Mouse (Mus musculus) colon, adult 2 months (tissue): ENCODE results near the gene Atoh1. TPM values are rescaled to one million over a fixed set of nuclear protein-coding genes. Genes with fewer than 3 reads are reported as not detected.

Experiments
- polyA plus RNA-seq: library from polyadenylated mRNA; depleted of rRNA; stranded (reverse); fragments of >200 nt; gene quantifications from 2 replicates; pipeline ENCODE4 v1.2.3, GENCODE M21; 2012; rRNA removed

Gene Atoh1
- polyA plus RNA-seq = 111 and 116 TPM in 2 replicates

DNA sequence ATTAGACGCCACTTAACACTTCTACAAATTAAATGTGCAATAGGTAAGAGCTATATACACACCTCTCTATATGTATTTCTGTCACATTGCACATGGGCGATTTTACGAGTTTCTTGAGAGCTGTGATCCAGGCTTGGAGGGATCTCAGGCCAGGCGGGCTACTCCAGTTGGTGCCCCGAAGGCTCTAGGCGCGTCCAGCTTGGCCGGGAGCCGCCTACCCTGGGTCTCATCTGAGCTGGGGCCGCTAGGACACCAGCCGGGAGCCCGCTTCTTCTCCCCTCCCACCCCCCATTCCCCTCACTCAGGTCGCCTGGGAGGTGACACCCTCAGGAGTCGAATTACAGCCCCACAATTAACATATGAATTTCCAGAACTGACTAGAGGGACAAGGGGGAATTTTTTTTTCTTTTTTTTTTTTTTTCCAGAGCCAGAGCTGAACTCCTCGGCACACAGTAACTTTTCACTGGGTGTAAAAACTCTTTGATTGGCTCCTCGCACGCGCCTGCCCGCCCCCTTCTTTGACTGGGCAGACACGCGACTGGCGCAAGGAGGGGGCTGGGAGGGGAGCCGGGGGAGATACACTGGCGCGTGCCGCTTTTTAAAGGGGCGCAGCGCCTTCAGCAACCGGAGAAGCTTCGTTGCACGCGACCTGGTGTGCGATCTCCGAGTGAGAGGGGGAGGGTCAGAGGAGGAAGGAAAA lies at the start of gene Atoh1:
TSS of gene Atoh1 (plus strand) at position 627 of the 700 bp plus-strand sequence.

